Mouse (Mus musculus) layer of hippocampus, postnatal 10 days (tissue): ENCODE results near the gene Ccdc181. TPM values are rescaled to one million over a fixed set of nuclear protein-coding genes. Genes with fewer than 3 reads are reported as not detected.

Experiments used
- DNase-seq, 2 experiments: peaks; one replicate each; pipeline ENCODE4 v3.0.0; 2021; ENCODE audit warnings: low spot score in 2 of 2
- total RNA-seq, 2 experiments: library from RNA; stranded (reverse); gene quantifications; 2 replicates each; pipeline ENCODE4 v1.2.3; 2021

Gene Ccdc181
- total RNA-seq, 2 experiments from 2014 or later, result 20.2 TPM

- DNase-seq, result no peak
Measured at GRCm38 (mm10) chr1:164327764-164328163, 52.4 kb downstream of the Ccdc181 start.

GRCm38 (mm10) chr1:164332559-164332958 lies 57.2 kb downstream of the Ccdc181 start:
- DNase-seq, result no peak

GRCm38 (mm10) chr1:164335435-164335834 lies 60.0 kb downstream of the Ccdc181 start:
- no peak for DNase-seq

- DNase-seq, result no peak
Measured at GRCm38 (mm10) chr1:164335846-164336245, 60.5 kb downstream of the Ccdc181 start.

Other genes starting within 250 kb of the Ccdc181 start
- gene Sele, start 227.4 kb upstream of the Ccdc181 start, total RNA-seq, result not detected
- under 1 TPM in 1 of 2 experiments, not detected in 1; 0.16 TPM for gene Sell, start 213.6 kb upstream of the Ccdc181 start, total RNA-seq
- under 1 TPM in 1 of 2 experiments, not detected in 1; 0.16 TPM for gene Selp, start 160.3 kb upstream of the Ccdc181 start, total RNA-seq
- 1 to 10 TPM in 1 of 2 experiments, under 1 TPM in 1; 0.40 to 1.4 TPM for gene F5, start 123.7 kb upstream of the Ccdc181 start, total RNA-seq
- gene Slc19a2, start 26.5 kb upstream of the Ccdc181 start, total RNA-seq, result 10 to 100 TPM in 1 of 2 experiments, 1 to 10 TPM in 1; 9.8 to 10.1 TPM
- gene Nme7, start 28.5 kb downstream of the Ccdc181 start, total RNA-seq, result 10 to 100 TPM; 21.7 to 23.8 TPM
- gene Blzf1, start 31.9 kb downstream of the Ccdc181 start, total RNA-seq, result 10 to 100 TPM; 25.8 to 29.8 TPM
- 1,000 to 10,000 TPM; 1,433 to 1,539 TPM for gene Atp1b1, start 182.8 kb downstream of the Ccdc181 start, total RNA-seq